Mouse (Mus musculus) kidney, adult 9 months (tissue): ENCODE results near the gene Snx32.

Source experiments
- DNase-seq: peaks from one replicate; pipeline ENCODE4 v3.0.0; 2022

The Snx32 gene

GRCm38 (mm10) chr19:5511074-5511632 is 815 bp upstream of the Snx32 start:
- no peak for DNase-seq

DNA sequence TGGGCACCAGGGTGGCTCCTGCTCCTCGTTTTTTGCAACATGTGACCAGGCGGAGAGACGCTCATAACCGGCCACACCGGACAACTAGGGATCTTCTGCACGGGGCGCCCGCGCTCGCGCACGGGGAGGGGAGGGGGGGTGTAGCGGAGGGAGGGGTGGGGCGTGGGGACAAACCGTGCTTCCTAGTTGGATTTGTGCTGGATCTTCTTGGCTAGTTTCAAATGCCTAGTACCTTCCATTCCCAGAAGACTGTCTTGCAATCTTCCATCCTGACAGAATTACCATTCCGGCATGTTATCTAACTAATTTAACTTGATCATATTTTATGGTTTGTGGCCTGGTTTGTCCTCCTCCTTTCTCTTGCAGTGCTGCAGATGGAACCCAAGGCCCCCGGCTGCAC is 6.7 kb downstream of the Snx32 start, which contains the start of gene 1700020D05Rik:
Gene 1700020D05Rik, minus strand, starts transcription at position 101 of the 400 bp plus-strand sequence.
- DNase-seq, result no peak

GRCm38 (mm10) chr19:5500330-5500875 is 9.9 kb downstream of the Snx32 start:
- DNase-seq, result no peak

DNA sequence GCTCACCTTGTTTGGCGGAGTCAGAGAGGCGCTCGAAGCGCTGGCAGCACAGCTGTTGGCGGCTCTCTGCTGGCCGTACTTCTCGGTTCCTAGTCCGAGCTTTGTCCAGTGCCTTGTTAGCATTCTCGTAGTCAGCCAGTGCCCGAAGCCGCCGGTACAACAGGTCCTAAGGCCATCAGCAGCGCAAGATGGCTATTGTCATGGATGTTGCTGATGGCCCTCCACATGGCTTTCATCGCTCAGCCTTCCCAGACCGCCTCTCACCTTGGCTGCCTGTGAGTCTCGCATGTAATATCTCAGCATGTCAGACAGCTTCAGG is 14.3 kb downstream of the Snx32 start:
- DNase-seq, result peak; percentile 17

DNA sequence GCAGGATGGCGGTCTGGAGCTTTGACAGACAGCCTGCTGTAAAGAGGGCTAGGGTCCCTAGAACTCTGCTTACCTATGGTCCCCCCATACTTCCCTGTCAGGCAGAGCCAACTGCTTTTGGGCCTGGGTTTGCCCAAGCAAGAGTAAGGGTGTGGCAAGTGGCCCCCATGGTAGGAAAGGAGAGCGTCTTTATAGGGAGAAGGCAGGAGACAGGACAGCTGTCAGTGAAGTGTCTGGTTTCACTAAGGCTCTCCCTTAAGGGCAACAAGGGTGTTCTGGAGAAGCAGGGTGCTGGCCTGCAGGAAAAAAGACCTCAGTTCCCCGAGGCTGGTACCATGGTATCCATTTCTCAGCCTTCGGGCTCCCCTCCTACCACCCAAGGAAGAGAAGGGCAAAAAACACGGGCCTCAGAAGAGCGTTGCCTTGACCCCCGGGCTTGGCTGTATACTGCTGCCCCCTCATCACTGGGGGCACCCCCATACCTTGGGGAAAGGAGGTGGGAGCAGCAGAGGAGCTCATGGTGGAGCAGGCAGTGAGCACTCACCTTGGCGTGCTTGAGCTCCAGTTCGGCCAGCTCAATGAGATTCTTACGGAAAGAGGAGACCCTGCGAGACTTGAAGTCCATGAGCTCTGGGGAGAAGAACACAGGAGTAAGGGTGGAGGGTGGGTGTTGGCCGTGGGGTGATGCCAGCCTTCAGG is 14.8 kb downstream of the Snx32 start:
- no peak for DNase-seq

- peak; percentile 77 for DNase-seq
Measured at GRCm38 (mm10) chr19:5494314-5494713, 16.0 kb downstream of the Snx32 start.

- peak; percentile 61 for DNase-seq
Measured at GRCm38 (mm10) chr19:5493301-5493721, 17.0 kb downstream of the Snx32 start.

DNA sequence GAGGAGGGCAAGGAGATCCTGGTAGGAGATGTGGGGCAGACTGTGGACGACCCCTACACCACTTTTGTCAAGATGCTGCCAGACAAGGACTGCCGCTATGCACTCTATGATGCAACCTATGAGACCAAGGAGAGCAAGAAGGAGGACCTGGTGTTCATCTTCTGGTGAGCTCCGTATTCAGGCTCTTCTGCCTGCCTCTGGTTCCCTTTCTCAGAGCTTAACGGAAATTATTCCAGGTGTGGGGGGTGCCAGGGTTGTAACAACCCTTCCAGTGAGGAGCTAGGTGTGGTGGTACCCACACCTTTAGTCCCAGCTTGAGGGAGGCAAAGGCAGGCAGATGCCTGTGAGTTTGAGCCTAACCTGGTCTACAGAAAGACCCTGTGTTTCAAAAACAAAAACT is 17.7 kb downstream of the Snx32 start:
- no peak for DNase-seq

DNA sequence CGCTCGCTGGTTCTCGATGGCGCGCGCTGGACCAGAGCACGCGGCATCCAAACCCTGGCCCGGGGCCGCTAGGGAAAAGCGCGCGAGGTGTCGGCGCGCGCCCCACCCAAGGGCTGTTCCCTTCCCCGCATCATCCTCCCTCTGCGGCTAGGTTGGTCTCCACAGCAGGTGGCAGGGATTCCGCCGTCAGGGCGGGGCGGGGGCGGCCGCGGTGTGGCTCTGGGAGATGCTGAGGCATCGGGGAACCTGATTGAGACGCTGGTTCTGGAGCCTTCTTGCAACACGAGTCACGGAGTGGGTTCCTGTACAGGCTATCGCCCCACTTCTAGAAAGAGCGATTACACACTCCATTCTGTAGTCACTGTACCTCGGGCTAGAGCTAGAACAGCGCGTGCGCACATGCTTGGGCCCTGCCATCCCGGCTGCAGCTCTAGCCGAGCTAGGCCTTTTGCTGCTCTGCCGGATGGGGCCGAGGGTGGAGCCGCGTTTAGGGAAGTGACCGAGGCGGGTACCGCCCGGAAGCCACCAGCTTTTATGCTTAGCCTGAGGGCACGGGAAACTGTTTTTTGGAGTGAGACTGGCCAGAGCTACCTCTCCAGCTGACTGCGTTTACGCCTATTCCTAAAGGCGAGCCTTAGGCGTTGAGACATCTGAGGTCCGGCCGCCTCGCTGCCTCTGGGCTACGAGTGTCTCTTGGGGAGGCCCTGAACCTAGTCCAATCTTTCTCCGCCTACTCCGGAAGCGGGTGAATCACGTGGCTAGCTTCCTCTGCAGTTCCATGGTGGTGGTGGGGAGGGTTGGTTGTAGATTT is 19.2 kb downstream of the Snx32 start:
- peak; percentile 92 for DNase-seq

DNA sequence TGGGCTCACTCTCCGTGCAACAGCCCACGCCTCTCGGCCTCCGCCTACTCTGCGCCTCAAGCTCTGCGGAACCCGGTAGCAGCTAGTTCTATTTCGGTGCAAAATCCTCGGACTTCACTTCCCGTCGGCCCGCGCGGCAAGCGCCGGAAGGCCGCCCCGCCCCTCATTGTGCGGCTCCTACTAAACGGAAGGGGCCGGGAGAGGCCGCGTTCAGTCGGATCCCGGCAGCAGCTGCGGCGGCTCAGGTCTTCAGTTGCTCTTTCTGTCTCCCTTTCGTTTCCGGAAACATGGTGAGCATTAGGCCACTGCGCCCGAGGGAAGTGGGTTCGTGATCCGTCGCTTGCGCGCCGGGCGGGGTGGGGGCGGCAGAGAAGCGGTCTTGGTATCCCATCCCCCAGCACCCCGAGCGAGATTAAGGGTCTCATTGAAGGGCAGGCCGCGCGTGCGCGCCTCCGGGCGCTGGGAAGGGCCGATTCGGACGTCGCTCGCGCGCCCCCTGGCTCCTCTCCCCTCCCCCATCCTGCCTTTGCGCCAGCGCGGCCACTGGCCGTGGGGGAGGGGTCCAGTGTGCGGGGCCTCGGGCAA is 19.9 kb downstream of the Snx32 start, which contains the start of gene Cfl1:
Gene Cfl1, plus strand, starts transcription at position 143 of the 585 bp plus-strand sequence.
- peak; percentile 97 for DNase-seq

GRCm38 (mm10) chr19:5489721-5490120 is 20.6 kb downstream of the Snx32 start:
- DNase-seq, result peak; percentile 45

DNA sequence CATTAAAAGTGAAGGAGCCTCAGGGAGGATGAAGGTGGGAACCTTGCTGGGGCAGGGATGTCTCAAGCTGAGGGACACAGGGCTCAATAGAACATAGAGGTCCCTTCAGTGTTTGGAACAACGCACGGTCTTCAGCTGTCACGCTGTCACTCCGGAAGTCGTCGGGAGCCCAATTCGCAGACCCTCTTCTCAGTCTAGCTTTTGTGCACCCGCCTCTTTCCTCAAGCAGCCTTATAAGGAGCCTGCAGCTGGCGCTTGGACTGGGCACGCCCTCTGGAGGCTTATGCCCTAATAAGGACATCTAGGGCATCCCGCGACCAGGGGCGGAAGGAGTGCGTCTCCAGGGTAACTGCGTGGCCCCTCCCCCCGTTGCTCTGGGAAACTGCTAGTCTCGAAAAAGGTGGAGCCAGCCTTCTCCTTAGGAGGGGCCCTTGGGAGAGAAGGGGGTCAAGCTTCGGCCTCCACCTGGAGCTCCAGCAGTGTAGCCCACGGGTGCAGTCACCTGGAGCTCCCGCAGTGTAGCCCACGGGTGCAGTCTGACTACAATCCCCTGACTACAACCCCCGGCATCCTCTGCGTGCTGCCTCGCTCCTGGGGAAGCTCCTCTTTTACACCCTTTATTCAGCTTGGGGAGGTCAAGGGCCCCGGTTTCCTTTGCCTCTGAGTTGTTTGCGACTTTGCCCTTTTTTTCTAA is 21.3 kb downstream of the Snx32 start:
- DNase-seq, result peak; percentile 99

DNA sequence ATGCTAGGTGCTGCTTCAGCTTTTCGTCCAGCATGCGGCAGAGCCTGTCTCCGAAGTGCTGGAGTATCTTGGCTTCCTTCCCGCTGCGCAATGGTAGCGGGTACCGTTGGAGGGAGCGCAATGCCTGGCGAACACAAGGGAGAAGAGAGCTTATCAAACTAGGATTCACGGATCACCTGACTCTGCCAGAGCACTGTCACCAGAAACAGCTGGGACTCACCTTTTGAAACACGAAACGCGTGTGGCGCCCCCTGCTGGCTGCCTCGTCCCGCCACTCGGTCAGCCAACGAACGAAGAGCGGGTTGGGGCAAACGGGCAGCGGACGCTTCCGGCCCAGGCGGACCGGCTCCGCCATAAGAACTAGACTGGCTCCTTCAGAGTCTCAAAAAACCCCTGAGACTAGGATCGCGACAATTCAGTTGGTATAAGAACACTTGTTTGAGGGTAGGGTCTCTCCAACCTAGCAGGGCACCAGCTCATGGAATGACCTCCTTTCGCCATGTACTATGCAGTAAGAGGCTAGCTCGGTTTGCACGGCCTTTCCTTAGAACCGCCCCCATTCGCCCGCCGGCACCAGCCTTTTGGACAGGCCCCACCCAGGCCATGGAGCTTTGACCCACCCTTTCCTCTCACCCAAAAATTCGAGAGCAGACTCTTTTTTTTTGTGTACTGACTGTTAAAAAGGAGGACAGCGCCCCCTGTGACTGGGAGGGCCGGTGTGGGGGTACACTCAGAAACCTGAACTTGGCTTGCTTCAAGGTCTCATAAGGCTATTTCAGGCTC is 22.4 kb downstream of the Snx32 start, which contains the start of gene Mus81:
Gene Mus81, minus strand, starts transcription at position 635 of the 783 bp plus-strand sequence.
- peak; percentile 99 for DNase-seq

DNA sequence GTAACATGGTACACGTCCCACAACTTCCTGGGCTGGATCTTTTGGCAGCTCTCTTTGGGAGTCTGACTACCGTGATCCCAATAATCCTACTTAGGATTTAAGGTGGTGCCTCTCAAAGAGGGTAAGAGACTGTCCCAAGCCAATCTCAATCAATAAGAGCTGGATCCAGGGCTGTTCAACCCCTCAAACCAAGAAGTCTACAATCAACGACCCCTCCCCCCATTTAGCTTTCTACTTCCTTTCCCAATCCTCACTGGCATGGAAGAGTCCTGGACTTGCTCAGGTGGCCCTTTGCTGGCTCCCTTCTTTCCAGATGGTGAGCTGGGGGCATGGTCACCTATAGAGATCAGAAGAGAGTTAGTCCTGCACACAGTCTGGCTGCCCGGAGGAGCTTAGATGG is 23.6 kb downstream of the Snx32 start:
- no peak for DNase-seq

GRCm38 (mm10) chr19:5486286-5486685 is 24.1 kb downstream of the Snx32 start:
- no peak for DNase-seq

- no peak for DNase-seq
Measured at GRCm38 (mm10) chr19:5485821-5486220, 24.5 kb downstream of the Snx32 start.

GRCm38 (mm10) chr19:5485371-5485770 is 25.0 kb downstream of the Snx32 start:
- DNase-seq, result no peak

DNA sequence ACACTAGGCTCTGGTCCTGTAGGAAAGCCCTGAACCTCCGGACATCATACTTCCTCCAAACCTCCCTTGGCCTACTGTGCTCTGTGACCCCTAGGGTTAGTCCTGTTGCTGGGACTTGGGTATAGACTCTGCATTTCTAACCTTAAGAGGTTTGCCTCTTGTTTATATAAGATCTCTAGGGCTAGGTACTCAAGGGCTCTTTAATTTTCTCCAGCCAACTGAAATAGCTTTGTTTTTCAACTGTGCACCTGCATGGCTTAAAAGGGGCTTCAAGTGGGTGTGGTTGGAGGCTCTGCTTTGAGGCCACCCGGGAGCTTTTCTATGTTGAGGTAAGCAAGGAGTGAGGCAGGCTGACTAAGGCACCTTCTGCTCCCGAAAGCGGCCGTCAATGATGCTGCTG is 25.8 kb downstream of the Snx32 start:
- no peak for DNase-seq

DNA sequence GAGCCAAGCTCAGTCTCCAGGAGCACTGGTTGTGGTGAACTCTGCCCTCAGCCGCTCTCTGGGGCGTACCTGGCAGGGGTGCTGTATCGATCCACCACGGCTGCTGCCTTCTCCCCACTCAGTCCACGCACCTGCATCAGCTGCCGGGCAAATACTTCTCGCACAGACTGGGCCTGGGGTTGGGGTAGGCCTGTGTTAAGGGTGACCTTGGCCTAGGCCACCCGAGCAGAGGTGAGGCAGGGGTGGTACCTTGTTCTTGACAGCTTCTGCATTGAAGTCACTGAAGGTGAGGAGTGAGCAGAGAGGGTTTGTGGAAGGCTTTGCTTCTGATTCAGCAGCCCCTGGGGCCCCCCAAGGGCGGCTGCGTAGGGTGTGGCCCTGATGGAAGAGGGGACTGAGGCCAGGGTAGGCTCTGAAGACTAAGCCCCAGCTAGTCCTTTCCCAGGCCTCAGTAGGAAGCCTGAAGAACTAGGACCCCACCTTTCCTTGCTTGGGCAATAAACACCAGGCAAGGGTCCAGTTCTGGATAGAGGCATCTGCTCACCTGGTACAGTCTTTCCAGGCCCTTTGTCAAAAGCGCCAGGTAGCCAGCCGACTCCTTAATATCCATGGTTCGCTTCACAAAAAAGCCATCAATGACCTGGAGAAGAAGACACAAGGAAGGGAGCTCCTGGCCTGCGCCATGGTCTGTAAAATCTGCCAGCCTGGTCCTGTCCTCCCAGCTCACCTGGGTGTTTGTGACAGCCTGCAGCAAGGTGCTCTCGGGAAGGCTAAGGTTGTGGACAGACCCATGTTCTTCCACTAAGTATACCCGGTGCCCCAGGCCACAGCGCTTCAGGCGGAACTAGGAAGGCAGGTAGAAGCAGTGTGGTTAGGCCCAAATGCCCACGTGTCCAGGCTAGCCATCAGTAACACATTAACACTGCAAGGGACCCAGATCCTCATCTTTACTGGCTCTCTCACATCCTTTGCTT is 26.7 kb downstream of the Snx32 start:
- no peak for DNase-seq

GRCm38 (mm10) chr19:5481398-5481797 is 28.9 kb downstream of the Snx32 start:
- no peak for DNase-seq
